Mouse (Mus musculus) intestine, embryonic 16.5 days (tissue): ENCODE results near the gene Nat8f2. TPM values are rescaled to one million over a fixed set of nuclear protein-coding genes. Genes with fewer than 3 reads are reported as not detected.
"Not testable (repeated sequence)": the region's sequence is repeated elsewhere in the genome, so short reads cannot be mapped to it uniquely, and the experiment has no call there.

ENCODE experiments used
- ATAC-seq: fragments of 200-750 bp; cut with Nextera tagmentation; 2 replicates; pipeline ENCODE4 v1.8.0; 2017; ENCODE audit warnings: moderate TSS enrichment, moderate library complexity
- H3K27ac ChIP-seq: fragments of 300-500 bp; sonication (generic); 2 replicates; pipeline ENCODE4 v1.5.1; 2014; ENCODE audit warnings: mild to moderate bottlenecking, low read length
- H3K27me3 ChIP-seq: fragments of 300-500 bp; sonication (generic); replicated peaks from 2 replicates; pipeline ENCODE4 v1.6.1; 2014; ENCODE audit warnings: low read length, control low read depth, mixed read lengths; ENCODE audit not compliant: control insufficient read depth, insufficient read depth
- H3K36me3 ChIP-seq: fragments of 300-500 bp; sonication (generic); 2 replicates; pipeline ENCODE4 v1.6.1; 2014; ENCODE audit warnings: low read length, control low read depth; ENCODE audit not compliant: control insufficient read depth, insufficient read depth
- H3K4me1 ChIP-seq: fragments of 300-500 bp; sonication (generic); 2 replicates; pipeline ENCODE4 v1.6.1; 2014; ENCODE audit warnings: low read length, control low read depth, mixed read lengths; ENCODE audit not compliant: control insufficient read depth, insufficient read depth
- H3K4me2 ChIP-seq: fragments of 300-500 bp; sonication (generic); 2 replicates; pipeline ENCODE4 v1.6.1; 2014; ENCODE audit warnings: low read depth, low read length, control low read depth
- H3K4me3 ChIP-seq: fragments of 300-500 bp; sonication (generic); 2 replicates; pipeline ENCODE4 v1.5.1; 2014; ENCODE audit warnings: mild to moderate bottlenecking, low read length
- H3K9ac ChIP-seq: fragments of 300-500 bp; sonication (generic); 2 replicates; pipeline ENCODE4 v1.6.1; 2014; ENCODE audit warnings: low read depth, low read length
- H3K9me3 ChIP-seq: fragments of 300-500 bp; sonication (generic); 2 replicates; pipeline ENCODE4 v1.6.1; 2016; ENCODE audit warnings: low read length, control low read depth; ENCODE audit not compliant: control insufficient read depth
- WGBS: fragments of 180-500 bp; shearing (Covaris S2); extraction: QIAGEN DNeasy Blood & Tissue Kit; methylation state at CpG from one replicate; pipeline ENCODE4 v1.1.7; 2014; 5-methylcytosine and 5-hydroxymethylcytosine counted together
- polyA plus RNA-seq: library from polyadenylated mRNA; unstranded; fragments of >200 nt; fragmentation: Nextera tagmentation; extraction: Ambion mirVana; gene quantifications from 2 replicates; pipeline ENCODE4 v1.2.1, GENCODE M21; 2015

Nat8f2 gene
- polyA plus RNA-seq, 1 experiment from 2014 or later: not detected

DNA sequence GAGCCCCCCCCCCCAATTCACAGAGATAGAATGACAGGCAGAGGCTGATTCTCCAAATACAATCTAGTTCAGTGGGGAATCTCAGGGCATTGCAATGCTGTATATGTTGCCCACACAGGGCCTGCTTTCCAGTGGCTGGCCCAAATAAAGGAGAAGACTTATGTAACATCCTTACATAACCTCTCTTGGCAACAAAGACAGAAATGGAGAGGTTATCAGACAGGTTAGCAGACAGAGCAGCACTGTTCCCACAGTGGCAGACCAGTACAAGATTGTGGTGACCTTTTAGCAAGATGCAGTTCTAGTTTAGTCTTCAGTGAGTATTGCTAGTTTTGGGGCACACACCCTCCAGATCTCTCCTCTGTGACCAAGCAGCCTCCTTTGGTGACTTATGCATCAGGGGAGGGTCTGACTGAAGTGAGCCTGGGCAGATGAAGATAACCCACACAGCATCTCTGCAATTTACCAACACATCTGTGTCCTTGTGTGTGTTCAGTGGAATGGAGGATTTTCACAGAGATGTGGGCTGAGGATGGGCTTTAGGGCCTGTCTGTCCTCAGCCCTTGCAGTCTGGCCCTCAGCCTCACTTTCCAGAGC lies 34.4 kb downstream of the Nat8f2 start:
- not testable (repeated sequence) for H3K27me3 ChIP-seq, H3K9me3 ChIP-seq, H3K36me3 ChIP-seq, H3K27ac ChIP-seq, H3K4me2 ChIP-seq, ATAC-seq, H3K4me3 ChIP-seq, H3K9ac ChIP-seq, H3K4me1 ChIP-seq

GRCm38 (mm10) chr6:85831796-85832321 lies 37.1 kb downstream of the Nat8f2 start, which contains the start of gene Nat8:
TSS of gene Nat8 (minus strand) at chr6:85832082.
- peak; percentile 85 for ATAC-seq

DNA sequence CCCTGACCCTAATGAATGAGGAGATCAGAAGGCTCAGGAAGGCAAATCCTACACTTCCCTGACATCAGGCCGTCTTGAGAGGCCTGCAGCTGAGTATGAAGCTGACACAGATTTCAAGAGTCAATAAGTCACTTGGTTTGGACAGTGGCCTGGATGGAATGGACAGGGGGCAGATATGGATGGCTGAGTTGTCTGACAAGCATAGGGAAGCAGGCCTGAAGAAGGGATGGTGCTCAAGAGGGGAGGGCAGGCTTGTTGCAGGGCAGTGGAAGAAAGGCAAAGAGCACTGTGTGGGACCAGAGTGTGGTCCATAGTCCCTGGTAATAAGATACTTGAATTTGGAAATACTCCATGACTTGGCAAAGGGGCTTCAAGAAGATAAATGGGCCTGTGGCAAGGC lies 39.5 kb downstream of the Nat8f2 start:
- Histone ChIP-seq H3K4me1 (0 out of 2 replicates have a peak, but pooled peaks cover 3% of the 10 kb centered on the region), H3K4me3 (no peak overlapping the region), H3K27ac (no peak overlapping the region), H3K9ac (no peak overlapping the region), H3K36me3 (no peaks in the 10 kb centered on the region), H3K9me3 (no peaks in the 10 kb centered on the region), H3K27me3 (no peaks in the 10 kb centered on the region), H3K4me2 (no peak overlapping the region)
- no peak for ATAC-seq
- WGBS: 75% methylated on average over 1 of the region's 1 CpGs

More at GRCm38 (mm10) chr6:85831796-85832321, 37.1 kb downstream of the Nat8f2 start, which contains the start of gene Nat8:
- H3K4me1 ChIP-seq: 0 out of 2 replicates have a peak, but pooled peaks cover 3% of the 10 kb centered on the region
- H3K9ac ChIP-seq: no peak within 1 kb of the TSS
- no peaks in the 10 kb centered on the region for H3K9me3 ChIP-seq
- no peak within 1 kb of the TSS for H3K27ac ChIP-seq
- H3K4me2 ChIP-seq: no peak within 1 kb of the TSS
- 56% methylated on average over 7 of the region's 7 CpGs for WGBS
- H3K27me3 ChIP-seq: no peaks in the 10 kb centered on the region
- no peak within 1 kb of the TSS for H3K4me3 ChIP-seq
- no peaks in the 10 kb centered on the region for H3K36me3 ChIP-seq

GRCm38 (mm10) chr6:85825886-85826285 lies 43.1 kb downstream of the Nat8f2 start:
- no peak for ATAC-seq
- Histone ChIP-seq H3K4me3 (no peak overlapping the region), H3K36me3 (no peaks in the 10 kb centered on the region), H3K27ac (no peak overlapping the region), H3K9me3 (no peaks in the 10 kb centered on the region), H3K27me3 (no peaks in the 10 kb centered on the region), H3K9ac (no peak overlapping the region), H3K4me2 (no peak overlapping the region), H3K4me1 (no peaks in the 10 kb centered on the region)
- 91% methylated on average over 2 of the region's 2 CpGs for WGBS

DNA sequence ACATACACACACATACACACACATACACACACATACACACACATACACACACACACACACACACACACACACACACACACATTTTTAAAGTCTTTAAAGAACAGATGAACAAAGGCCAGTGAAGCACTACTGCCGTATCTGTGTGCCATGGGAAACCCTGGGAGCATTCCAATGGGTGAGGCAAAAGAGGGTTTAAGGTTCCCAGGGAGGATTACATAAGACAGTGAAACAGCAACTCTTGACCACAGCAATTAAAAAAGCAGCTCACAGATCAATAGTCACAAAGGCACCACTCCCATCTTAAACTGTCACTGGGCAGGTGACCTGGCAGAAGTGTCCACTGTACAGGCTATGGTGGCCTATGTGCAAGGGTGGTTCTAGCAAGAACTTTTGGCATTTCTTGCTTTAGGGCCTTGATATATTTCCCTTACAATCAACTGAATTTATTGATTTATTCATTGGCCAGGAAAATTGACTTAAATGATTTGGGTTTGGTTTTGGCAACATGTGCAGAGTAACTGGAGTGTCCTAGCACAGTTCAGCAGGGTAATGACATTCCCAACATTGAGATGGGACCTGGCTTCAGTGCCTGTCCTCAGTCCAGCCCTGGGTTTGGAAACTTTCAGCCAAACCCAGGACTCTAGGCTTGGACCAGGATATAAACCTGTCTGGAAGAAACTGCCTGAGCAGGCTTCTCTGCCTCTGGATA lies 45.4 kb downstream of the Nat8f2 start:
- Histone ChIP-seq H3K9ac (no peak overlapping the region), H3K9me3 (no peaks in the 10 kb centered on the region), H3K27ac (no peak overlapping the region), H3K4me2 (no peak overlapping the region), H3K36me3 (no peaks in the 10 kb centered on the region), H3K4me3 (no peak overlapping the region), H3K27me3 (no peaks in the 10 kb centered on the region), H3K4me1 (no peaks in the 10 kb centered on the region)
- no peak for ATAC-seq
- WGBS: 94% methylated on average over 1 of the region's 1 CpGs

- Histone ChIP-seq H3K27me3 (no peaks in the 10 kb centered on the region), H3K4me2 (no peak overlapping the region), H3K9ac (no peak overlapping the region), H3K4me3 (no peak overlapping the region), H3K36me3 (no peaks in the 10 kb centered on the region), H3K4me1 (no peaks in the 10 kb centered on the region), H3K9me3 (no peaks in the 10 kb centered on the region), H3K27ac (no peak overlapping the region)
- WGBS: 81% methylated on average over 4 of the region's 4 CpGs
- ATAC-seq: no peak
Observed at GRCm38 (mm10) chr6:85822286-85822685, 46.7 kb downstream of the Nat8f2 start.

- H3K27me3 ChIP-seq: no peaks in the 10 kb centered on the region
- no peaks in the 10 kb centered on the region for H3K9me3 ChIP-seq
- no peak within 1 kb of the TSS for H3K4me2 ChIP-seq
- H3K9ac ChIP-seq: no peak within 1 kb of the TSS
- WGBS: 69% methylated on average over 5 of the region's 5 CpGs
- no peaks in the 10 kb centered on the region for H3K4me1 ChIP-seq
- no peak within 1 kb of the TSS for H3K27ac ChIP-seq
- no peak for ATAC-seq
- no peaks in the 10 kb centered on the region for H3K36me3 ChIP-seq
- H3K4me3 ChIP-seq: no peak within 1 kb of the TSS
Observed at GRCm38 (mm10) chr6:85820837-85821236, 48.1 kb downstream of the Nat8f2 start, which contains the start of the genes Nat8f6 and Nat8f5. TSS of gene Nat8f6 (minus strand) at chr6:85820954. TSS of gene Nat8f5 (minus strand) at chr6:85820972.

DNA sequence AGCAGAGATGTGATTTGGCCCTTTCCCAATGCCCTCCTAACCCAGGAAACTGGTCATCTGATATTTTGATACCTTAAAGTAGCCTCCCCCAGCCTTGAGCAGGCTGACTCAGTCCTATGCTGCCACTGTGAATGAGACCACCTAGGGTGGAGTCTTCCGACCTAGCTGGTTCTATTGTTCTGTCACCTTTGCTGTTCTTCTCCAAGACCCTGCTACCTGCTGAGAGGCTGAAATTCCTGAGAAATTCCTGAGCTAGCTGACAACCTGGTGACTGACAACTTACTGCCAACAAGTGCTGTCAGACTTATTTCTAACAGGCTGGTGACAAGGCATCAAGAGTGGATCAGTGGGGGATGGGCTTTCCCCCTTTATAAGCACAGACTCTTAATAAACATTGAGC lies 50.6 kb downstream of the Nat8f2 start:
- Histone ChIP-seq H3K9ac (no peak overlapping the region), H3K27me3 (no peaks in the 10 kb centered on the region), H3K4me2 (no peak overlapping the region), H3K4me3 (no peak overlapping the region), H3K9me3 (no peaks in the 10 kb centered on the region), H3K27ac (no peak overlapping the region), H3K4me1 (no peaks in the 10 kb centered on the region), H3K36me3 (no peaks in the 10 kb centered on the region)
- ATAC-seq: no peak
- WGBS: 55% methylated on average over 1 of the region's 1 CpGs
